Mouse (Mus musculus) liver, postnatal 0 days (tissue): ENCODE data around the gene Zbtb14.

ENCODE experiments used
- CTCF ChIP-seq: sonication (generic); IDR thresholded peaks from 2 replicates; pipeline ENCODE4 v1.5.1; 2016; ENCODE audit warnings: antibody characterized with exemption, low read depth
- EP300 ChIP-seq: IDR thresholded peaks from 2 replicates; pipeline ENCODE4 v1.6.1; 2016; ENCODE audit warnings: antibody characterized with exemption, low read depth, mild to moderate bottlenecking

- no peak for TF ChIP-seq CTCF
- no peak for TF ChIP-seq EP300
Measured at GRCm38 (mm10) chr17:69397163-69397562, 14.3 kb downstream of the Zbtb14 start.
